Mouse (Mus musculus): Measurements from ENCODE around the gene Phactr1.
A peak's percentile ranks its signal among the peaks of the same experiment; 100 is the strongest.

Gene Phactr1

GRCm38 (mm10) chr13:42867026-42867425 is 186.6 kb downstream of the Phactr1 start:
- no peak for DNase-seq (ENCODE audit: low spot score in 2 of 2)

- no peak for DNase-seq (ENCODE audit: low spot score in 2 of 2)
Observed at GRCm38 (mm10) chr13:42872125-42872524, 191.7 kb downstream of the Phactr1 start.

- no peak for DNase-seq (ENCODE audit: low spot score in 2 of 2)
Observed at GRCm38 (mm10) chr13:42878346-42878745, 197.9 kb downstream of the Phactr1 start.

GRCm38 (mm10) chr13:42884033-42884724 is 203.8 kb downstream of the Phactr1 start:
- DNase-seq (ENCODE audit: low spot score in 2 of 2) = no peak

GRCm38 (mm10) chr13:42884725-42885115 is 204.3 kb downstream of the Phactr1 start:
- no peak for DNase-seq (ENCODE audit: low spot score in 2 of 2)

GRCm38 (mm10) chr13:42887701-42888100 is 207.3 kb downstream of the Phactr1 start:
- no peak for DNase-seq (ENCODE audit: low spot score in 2 of 2)

- no peak for DNase-seq (ENCODE audit: low spot score in 2 of 2)
Observed at GRCm38 (mm10) chr13:42889516-42890474, 209.4 kb downstream of the Phactr1 start.

GRCm38 (mm10) chr13:42890651-42891050 is 210.2 kb downstream of the Phactr1 start:
- DNase-seq (ENCODE audit: low spot score in 2 of 2) = no peak

GRCm38 (mm10) chr13:42894016-42894415 is 213.6 kb downstream of the Phactr1 start:
- no peak for DNase-seq (ENCODE audit: low spot score in 2 of 2)

GRCm38 (mm10) chr13:42894598-42894997 is 214.2 kb downstream of the Phactr1 start:
- DNase-seq (ENCODE audit: low spot score in 2 of 2) = no peak

- no peak for DNase-seq (ENCODE audit: low spot score in 2 of 2)
Observed at GRCm38 (mm10) chr13:42895980-42896379, 215.6 kb downstream of the Phactr1 start.

GRCm38 (mm10) chr13:42899611-42900010 is 219.2 kb downstream of the Phactr1 start:
- DNase-seq (ENCODE audit: low spot score in 2 of 2) = no peak

GRCm38 (mm10) chr13:42901837-42902236 is 221.4 kb downstream of the Phactr1 start:
- no peak for DNase-seq (ENCODE audit: low spot score in 2 of 2)

- DNase-seq (ENCODE audit: low spot score in 2 of 2) = no peak
Observed at GRCm38 (mm10) chr13:42902859-42903258, 222.4 kb downstream of the Phactr1 start.

- DNase-seq (ENCODE audit: low spot score in 2 of 2) = no peak
Observed at GRCm38 (mm10) chr13:42905818-42906217, 225.4 kb downstream of the Phactr1 start.

- no peak for DNase-seq (ENCODE audit: low spot score in 2 of 2)
Observed at GRCm38 (mm10) chr13:42906990-42907389, 226.6 kb downstream of the Phactr1 start.

GRCm38 (mm10) chr13:42915081-42915480 is 234.7 kb downstream of the Phactr1 start:
- DNase-seq (ENCODE audit: low spot score in 2 of 2) = no peak

- DNase-seq (ENCODE audit: low spot score in 2 of 2) = no peak
Observed at GRCm38 (mm10) chr13:42915851-42916193, 235.4 kb downstream of the Phactr1 start.

GRCm38 (mm10) chr13:42916194-42917033 is 236.0 kb downstream of the Phactr1 start:
- peak; percentile 42 to 49 for DNase-seq (ENCODE audit: low spot score in 2 of 2)

GRCm38 (mm10) chr13:42917251-42917650 is 236.8 kb downstream of the Phactr1 start:
- DNase-seq (ENCODE audit: low spot score in 2 of 2) = peak; percentile 47 to 57

- no peak for DNase-seq (ENCODE audit: low spot score in 2 of 2)
Observed at GRCm38 (mm10) chr13:42920062-42920461, 239.6 kb downstream of the Phactr1 start.

Measured in frontal cortex, postnatal 10 days (tissue).